Comparison of ENCODE assay signal across 8 mouse cellular contexts in the genomic region with DNA sequence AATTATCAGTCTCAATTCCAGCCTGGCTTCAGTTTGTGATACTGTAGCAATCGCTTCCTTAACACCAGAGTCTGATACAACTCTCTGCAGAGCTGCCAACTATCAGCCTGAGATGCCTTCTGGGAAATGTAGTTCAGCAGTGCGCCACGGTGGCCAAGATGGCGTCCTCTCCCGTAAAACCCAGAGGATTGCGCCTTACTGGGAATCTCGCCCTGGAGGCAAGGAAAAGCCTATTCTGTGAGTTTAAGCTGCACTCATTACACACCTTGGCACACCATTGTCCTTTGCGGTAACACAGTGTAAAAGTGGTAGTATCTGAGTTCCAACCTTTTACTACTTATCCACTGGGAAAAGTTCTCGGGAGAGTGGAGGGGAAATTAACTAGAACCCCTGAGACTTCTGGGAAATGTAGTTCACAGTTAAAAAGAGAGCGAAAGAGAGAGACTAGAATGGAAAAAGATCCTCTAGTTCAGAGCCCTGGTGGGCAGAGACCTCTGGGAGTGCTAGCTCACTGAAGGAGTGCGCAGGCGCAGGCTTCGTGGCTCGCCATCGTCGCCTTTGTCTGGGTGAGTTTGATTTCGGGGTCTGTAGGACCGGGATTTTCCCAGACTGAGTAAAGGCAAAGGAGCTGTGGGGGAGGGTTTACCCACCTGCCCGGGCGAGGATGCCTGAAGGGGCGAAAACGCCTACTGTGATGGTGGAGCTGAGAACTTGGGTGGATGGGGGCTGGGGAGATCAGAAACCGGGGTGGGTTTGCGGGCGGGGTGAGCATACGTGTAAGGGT. TPM values are rescaled to one million over a fixed set of nuclear protein-coding genes. Genes with fewer than 3 reads are reported as not detected.
DNase-seq lines count a peak whose midpoint lies in the region; ATAC-seq lines count a peak whose summit lies in the region.

TSS of gene Zfp260 (plus strand) at position 132 of the 784 bp plus-strand sequence.

- H3K27ac ChIP-seq in hindbrain, embryonic 15.5 days (replicated peaks), result peak within 1 kb of the TSS; percentile 98

- H3K4me3 ChIP-seq in hindbrain, embryonic 15.5 days, result peak within 1 kb of the TSS; percentile 81

- peak within 1 kb of the TSS; percentile 54 for H3K4me2 ChIP-seq in hindbrain, embryonic 15.5 days

- no peaks in the 10 kb centered on the region for H3K9me3 ChIP-seq in hindbrain, embryonic 15.5 days

- H3K27me3 ChIP-seq in hindbrain, embryonic 15.5 days, result no peaks in the 10 kb centered on the region

- WGBS in hindbrain, embryonic 15.5 days, result under 1% methylated on average over 26 of the region's 26 CpGs

- ATAC-seq in hindbrain, embryonic 15.5 days (ENCODE audit: low FRiP score, low read depth), result peak; percentile 82

- peak; percentile 86 for DNase-seq in T-cell, adult 2 months (ENCODE audit: low spot score)
- peak; percentile 88 to 93 for DNase-seq in cerebellum, postnatal 36 days
- peak; percentile 92 to 94 for DNase-seq in frontal cortex, postnatal 36 days (ENCODE audit: low spot score in 2 of 2)
- DNase-seq in left cerebral cortex, adult 11 months (ENCODE audit: low spot score), result peak; percentile 89
- peak; percentile 91 to 92 for DNase-seq in lung, postnatal 4 days
- peak; percentile 86 for DNase-seq in retina, postnatal 7 days (ENCODE audit: low read depth, low spot score)
- peak; percentile 76 for DNase-seq in urinary bladder, adult 2 months (ENCODE audit: low spot score)

- H3K36me3 ChIP-seq in hindbrain, embryonic 15.5 days, result peaks cover 15% of the 10 kb centered on the region; the same call in 1 of the 2 replicates

- peaks cover 36% of the 10 kb centered on the region for H3K4me1 ChIP-seq in hindbrain, embryonic 15.5 days (replicated peaks)

- peak within 1 kb of the TSS; percentile 94 for H3K9ac ChIP-seq in hindbrain, embryonic 15.5 days

RNA-seq across cellular contexts. Expression of gene Zfp260, which starts in this region (rescaled TPM):
- polyA plus RNA-seq in hindbrain, embryonic 15.5 days (2015; fragmentation: Nextera tagmentation; extraction: Ambion mirVana), result 73.8 and 85.0 TPM in 2 replicates
- 39.0 and 39.6 TPM in 2 replicates for polyA plus RNA-seq in urinary bladder, adult 2 months (2012; rRNA removed)

Comparison
In these comparisons a context has a peak if more than half of its experiments do, and no peak if none do; other contexts are left out.
1. Peak in every context shown above with its lines: DNase-seq, ATAC-seq, H3K4me3 ChIP-seq and H3K27ac ChIP-seq.